ENCODE assay signal across 8 mouse cellular contexts in genomic region chr2:103795843-103796210, GRCm38 (mm10). TPM values are rescaled to one million over a fixed set of nuclear protein-coding genes. Genes with fewer than 3 reads are reported as not detected.
DNase-seq lines count a peak whose midpoint lies in the region; ATAC-seq lines count a peak whose summit lies in the region.

No protein-coding gene starts in this region.

- peaks cover 10% of the 10 kb centered on the region; the same call in 1 of the 2 replicates for H3K4me1 ChIP-seq in lung, embryonic 16.5 days (replicated peaks; ENCODE audit: control insufficient read depth, insufficient read depth, low read length)

- H3K36me3 ChIP-seq in lung, embryonic 16.5 days (ENCODE audit: control insufficient read depth, insufficient read depth, low read length): peaks cover 14% of the 10 kb centered on the region

- peak overlapping the region; percentile 61 for H3K4me2 ChIP-seq in lung, embryonic 16.5 days (ENCODE audit: low read depth, low read length)

- peak; percentile 35; the same call in 1 of the 2 replicates for ATAC-seq in frontal cortex, adult (ENCODE audit: low TSS enrichment)
- peak; percentile 86 to 89 for ATAC-seq in hematopoietic stem cell, adult 5-6 weeks (replicated peaks in 1 of 2; ENCODE audit: insufficient read depth in 1 of 2, low FRiP score in 2 of 2, low TSS enrichment in 1 of 2, low read depth in 1 of 2, poor library complexity in 2 of 2, severe bottlenecking in 2 of 2)
- peak; percentile 55 for ATAC-seq in lung, embryonic 16.5 days (ENCODE audit: low read depth)

- DNase-seq in MEL-GATA-1-ER (ENCODE audit: extremely low read depth, low read depth): peak; percentile 57
- peak; percentile 55 for DNase-seq in cerebellum, adult 9-10 months
- peak; percentile 8 for DNase-seq in layer of hippocampus, adult 9-10 months (ENCODE audit: low spot score)
- DNase-seq in ovary, adult 18-20 months (ENCODE audit: low spot score): peak; percentile 73
- peak; percentile 79 for DNase-seq in thymus, postnatal 0 days (ENCODE audit: low spot score)

- H3K9me3 ChIP-seq in lung, embryonic 16.5 days (ENCODE audit: control insufficient read depth, low read length): no peaks in the 10 kb centered on the region

- no peaks in the 10 kb centered on the region for H3K27me3 ChIP-seq in lung, embryonic 16.5 days (ENCODE audit: control insufficient read depth, insufficient read depth, low read depth, low read length)

- peak overlapping the region; percentile 89 for H3K9ac ChIP-seq in lung, embryonic 16.5 days (ENCODE audit: low read length)

- 0% methylated on average over 11 of the region's 11 CpGs for WGBS in lung, embryonic 16.5 days

- peak overlapping the region; percentile 100 for H3K27ac ChIP-seq in lung, embryonic 16.5 days (ENCODE audit: low read length)

- peak overlapping the region; percentile 81 for H3K4me3 ChIP-seq in lung, embryonic 16.5 days (ENCODE audit: low read length)

RNA-seq across cellular contexts. Expression of gene Caprin1, which starts 1.6 kb away (rescaled TPM):
- 544 and 546 TPM in 2 replicates for total RNA-seq in hematopoietic stem cell, adult 5-6 weeks (2017)
- polyA plus RNA-seq in lung, embryonic 16.5 days (2015; fragmentation: Nextera tagmentation; extraction: Ambion mirVana): 265 and 302 TPM in 2 replicates
- polyA plus RNA-seq in thymus, postnatal 0 days (2015; fragmentation: Nextera tagmentation; extraction: Ambion mirVana): 212 and 231 TPM in 2 replicates

RNA-seq across cellular contexts. Expression of gene Nat10, which starts 34.8 kb away (rescaled TPM):
- total RNA-seq in hematopoietic stem cell, adult 5-6 weeks (2017): 58.4 and 66.8 TPM in 2 replicates
- 20.4 and 23.8 TPM in 2 replicates for polyA plus RNA-seq in lung, embryonic 16.5 days (2015; fragmentation: Nextera tagmentation; extraction: Ambion mirVana)
- 17.7 and 19.5 TPM in 2 replicates for polyA plus RNA-seq in thymus, postnatal 0 days (2015; fragmentation: Nextera tagmentation; extraction: Ambion mirVana)

Comparison
In these comparisons a context has a peak if more than half of its experiments do, and no peak if none do; other contexts are left out.
1. Peak in every context shown above with its lines: DNase-seq, ATAC-seq, H3K4me3 ChIP-seq and H3K27ac ChIP-seq.
2. DNase-seq: peak in every context shown above with its lines; median percentile 79 in thymus, postnatal 0 days; 73 in ovary, adult 18-20 months; 57 in MEL-GATA-1-ER; 55 in cerebellum, adult 9-10 months; 8 in layer of hippocampus, adult 9-10 months.
3. ATAC-seq: peak in every context shown above with its lines; median percentile 88 in hematopoietic stem cell, adult 5-6 weeks; 55 in lung, embryonic 16.5 days; 35 in frontal cortex, adult.